Mouse (Mus musculus) myocyte (in vitro differentiated cells): ENCODE data around the gene Fam81a.

Experiments used
- MAX ChIP-seq: IDR thresholded peaks from one replicate; pipeline ENCODE4 v1.6.1; 2011; ENCODE audit warnings: low read depth, mild to moderate bottlenecking, control low read depth
- POLR2A ChIP-seq: IDR thresholded peaks from one replicate; pipeline ENCODE4 v1.6.1; 2011; ENCODE audit warnings: low read depth, mild to moderate bottlenecking, control low read depth, moderate library complexity; ENCODE audit not compliant: insufficient read length
- TCF3 ChIP-seq: IDR thresholded peaks from one replicate; pipeline ENCODE4 v1.6.1; 2011; ENCODE audit warnings: low read depth, control low read depth; ENCODE audit not compliant: insufficient read length
- USF1 ChIP-seq: IDR thresholded peaks from one replicate; pipeline ENCODE4 v1.6.1; 2011; ENCODE audit warnings: low read depth, mild to moderate bottlenecking, control low read depth, moderate library complexity

DNA sequence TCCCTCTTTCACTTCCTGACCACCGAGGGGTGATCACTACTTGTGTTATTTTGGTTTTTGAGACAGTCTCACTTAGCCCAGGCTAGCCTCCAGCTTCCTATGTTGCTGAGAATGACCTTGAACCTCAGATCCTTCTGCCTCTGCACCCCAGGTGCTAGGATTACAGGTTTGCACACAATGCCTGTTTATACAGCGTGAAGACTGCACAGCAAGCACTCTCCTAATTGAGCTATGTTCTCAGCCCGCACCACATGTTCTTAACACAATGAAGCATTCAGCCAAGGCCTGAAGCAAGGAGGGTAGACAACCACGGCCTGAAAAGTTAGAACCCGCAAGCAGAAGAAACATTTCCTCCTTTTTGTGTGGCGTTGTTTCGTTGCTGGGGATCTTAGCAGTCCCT lies 40.3 kb upstream of the Fam81a start:
- TF ChIP-seq MAX, result no peak
- TF ChIP-seq USF1, result no peak
- TF ChIP-seq POLR2A, result no peak
- no peak for TF ChIP-seq TCF3
